Comparison of ENCODE assay signal across 27 mouse cellular contexts in genomic region chr10:128798676-128799075, GRCm38 (mm10).
"Had no signal": no experiment of that assay in that cellular context is flagged by ENCODE, and none has a peak within 500 bp of the region (broad histone marks: within the 10 kb centered on the region; RNA-seq: fewer than 3 reads in every experiment).

No protein-coding gene starts in this region.

- H3K4me2 ChIP-seq: embryonic facial prominence, embryonic 12.5 days; embryonic facial prominence, embryonic 13.5 days; embryonic facial prominence, embryonic 15.5 days; forebrain, embryonic 12.5 days; forebrain, embryonic 13.5 days; forebrain, embryonic 15.5 days had no signal

- DNase-seq: cerebellum, adult 2 months; cerebellum, adult 8-10 months; cerebellum, adult 9-10 months; cerebellum, adult 9-11 months; cerebellum, postnatal 10 days; cerebellum, postnatal 14 days; cerebellum, postnatal 25 days; cerebellum, postnatal 36 days; embryo, embryonic 11 days; gastrocnemius, adult 2 months; gastrocnemius, postnatal 10 days; gastrocnemius, postnatal 14 days; gastrocnemius, postnatal 25 days; gastrocnemius, postnatal 36 days; heart, adult 18-20 months had no signal

- H3K27me3 ChIP-seq: embryonic facial prominence, embryonic 12.5 days; embryonic facial prominence, embryonic 13.5 days; embryonic facial prominence, embryonic 15.5 days; forebrain, embryonic 12.5 days; forebrain, embryonic 13.5 days; forebrain, embryonic 15.5 days had no signal

- H3K9me3 ChIP-seq: embryonic facial prominence, embryonic 10.5 days; embryonic facial prominence, embryonic 12.5 days; embryonic facial prominence, embryonic 13.5 days; embryonic facial prominence, embryonic 15.5 days; forebrain, embryonic 10.5 days; forebrain, embryonic 12.5 days; forebrain, embryonic 13.5 days; forebrain, embryonic 15.5 days had no signal

- H3K27ac ChIP-seq: embryonic facial prominence, embryonic 10.5 days; embryonic facial prominence, embryonic 12.5 days; embryonic facial prominence, embryonic 13.5 days; embryonic facial prominence, embryonic 15.5 days; forebrain, embryonic 10.5 days; forebrain, embryonic 12.5 days; forebrain, embryonic 13.5 days; forebrain, embryonic 15.5 days; gastrocnemius, adult 2 months; heart, adult 2 months had no signal

- ATAC-seq: forebrain, embryonic 13.5 days; forebrain, embryonic 14.5 days; forebrain, embryonic 15.5 days; forebrain, embryonic 16.5 days had no signal

- H3K4me3 ChIP-seq: embryonic facial prominence, embryonic 10.5 days; embryonic facial prominence, embryonic 12.5 days; embryonic facial prominence, embryonic 13.5 days; embryonic facial prominence, embryonic 15.5 days; erythroblast, embryonic 14.5 days; forebrain, embryonic 10.5 days; forebrain, embryonic 12.5 days; forebrain, embryonic 13.5 days; forebrain, embryonic 15.5 days; gastrocnemius, adult 2 months; heart, adult 2 months had no signal

- H3K9ac ChIP-seq: embryonic facial prominence, embryonic 12.5 days; embryonic facial prominence, embryonic 13.5 days; embryonic facial prominence, embryonic 15.5 days; forebrain, embryonic 12.5 days; forebrain, embryonic 13.5 days; forebrain, embryonic 15.5 days had no signal
